Mouse (Mus musculus) cerebellum, adult 2 months (tissue): ENCODE measurements at regions not wholly inside any gene's neighbourhood (a gene's known extent, or its start where the extent isn't known, plus 50 kb on each side); places are given as distances from the start of the nearest gene placed in this dataset.

Source experiments
- CTCF ChIP-seq: fragments of 200-500 bp; IDR thresholded peaks from 2 replicates; pipeline ENCODE4 v1.5.1; 2011; ENCODE audit warnings: low read depth, mild to moderate bottlenecking, control low read depth, low read length, moderate library complexity, borderline replicate concordance; ENCODE audit not compliant: insufficient read depth
- POLR2A ChIP-seq: fragments of 200-500 bp; IDR thresholded peaks from 2 replicates; pipeline ENCODE4 v1.6.1; 2011; ENCODE audit warnings: low read length, control low read depth, borderline replicate concordance; ENCODE audit not compliant: insufficient read depth

DNA sequence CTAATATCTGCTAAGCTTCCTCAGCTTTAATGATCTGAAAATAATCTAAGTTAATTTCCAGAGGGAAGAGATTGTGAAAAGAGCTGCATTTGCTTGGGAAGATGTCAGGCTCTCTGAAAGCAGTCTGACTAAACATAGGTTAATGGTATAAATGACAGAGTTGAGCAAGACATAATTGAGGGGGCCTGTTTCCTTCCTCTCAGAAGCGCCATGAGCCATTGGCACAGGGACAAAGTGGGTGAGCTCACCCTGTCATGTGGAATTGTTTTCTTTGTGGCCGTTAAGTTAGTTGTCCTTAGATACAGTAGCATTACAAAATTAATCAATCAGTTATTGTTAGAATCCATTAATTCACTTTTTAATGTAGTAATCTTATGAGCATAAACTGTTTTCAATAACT is 483.0 kb downstream of the Ptprc start:
- TF ChIP-seq POLR2A = no peak
- TF ChIP-seq CTCF = no peak
